Mouse (Mus musculus) ZHBTc4 (cell line): ENCODE measurements at regions not wholly inside any gene's neighbourhood (a gene's known extent, or its start where the extent isn't known, plus 50 kb on each side); places are given as distances from the start of the nearest gene placed in this dataset.
A peak's percentile ranks its signal among the peaks of the same experiment; 100 is the strongest.

Experiments
- DNase-seq: peaks from one replicate; pipeline ENCODE4 v3.0.0-alpha.2; 2011; ENCODE audit warnings: low read depth, low spot score

GRCm38 (mm10) chr6:51641965-51642364, 118.3 kb downstream of the Snx10 start:
- no peak for DNase-seq

GRCm38 (mm10) chr6:51648813-51649212, 125.1 kb downstream of the Snx10 start:
- no peak for DNase-seq

GRCm38 (mm10) chr6:51653753-51654152, 130.1 kb downstream of the Snx10 start:
- DNase-seq: peak; percentile 21

- peak; percentile 75 for DNase-seq
Observed at GRCm38 (mm10) chr6:51654991-51655390, 131.3 kb downstream of the Snx10 start.

GRCm38 (mm10) chr6:51656078-51656477, 132.4 kb downstream of the Snx10 start:
- DNase-seq: no peak

- no peak for DNase-seq
Observed at GRCm38 (mm10) chr6:51656883-51657640, 133.4 kb downstream of the Snx10 start.

GRCm38 (mm10) chr6:51658360-51658759, 134.7 kb downstream of the Snx10 start:
- no peak for DNase-seq

GRCm38 (mm10) chr6:51663178-51663577, 139.5 kb downstream of the Snx10 start:
- no peak for DNase-seq

GRCm38 (mm10) chr6:51664049-51664448, 140.3 kb downstream of the Snx10 start:
- no peak for DNase-seq

- DNase-seq: no peak
Observed at GRCm38 (mm10) chr6:51667022-51667421, 143.3 kb downstream of the Snx10 start.

GRCm38 (mm10) chr6:51675342-51675945, 151.7 kb downstream of the Snx10 start:
- DNase-seq: no peak

- DNase-seq: peak; percentile 40
Observed at GRCm38 (mm10) chr6:51677162-51677996, 153.7 kb downstream of the Snx10 start.

- no peak for DNase-seq
Observed at GRCm38 (mm10) chr6:51678743-51679142, 155.0 kb downstream of the Snx10 start.

- DNase-seq: no peak
Observed at GRCm38 (mm10) chr6:51680239-51680857, 156.6 kb downstream of the Snx10 start.

GRCm38 (mm10) chr6:51683131-51683530, 159.4 kb downstream of the Snx10 start:
- DNase-seq: no peak

GRCm38 (mm10) chr6:51685651-51686287, 162.1 kb downstream of the Snx10 start:
- no peak for DNase-seq

GRCm38 (mm10) chr6:51690795-51691563, 167.3 kb downstream of the Snx10 start:
- DNase-seq: no peak

GRCm38 (mm10) chr6:51693984-51694383, 170.3 kb downstream of the Snx10 start:
- no peak for DNase-seq

GRCm38 (mm10) chr6:51696396-51696795, 172.7 kb downstream of the Snx10 start:
- no peak for DNase-seq

GRCm38 (mm10) chr6:51697754-51698153, 174.1 kb downstream of the Snx10 start:
- no peak for DNase-seq

- no peak for DNase-seq
Observed at GRCm38 (mm10) chr6:51698244-51698643, 174.5 kb downstream of the Snx10 start.
